Mouse (Mus musculus) CH12.LX (cell line): Measurements from ENCODE around the gene Mrpl42. TPM values are rescaled to one million over a fixed set of nuclear protein-coding genes. Genes with fewer than 3 reads are reported as not detected.

ENCODE experiments used
- DNase-seq: peaks from one replicate; pipeline ENCODE4 v3.0.0-alpha.2; 2013; ENCODE audit errors: extremely low read depth
- H3K27ac ChIP-seq: 2 replicates; pipeline ENCODE4 v1.5.1; 2012; ENCODE audit warnings: low read depth, mild to moderate bottlenecking, control low read depth, moderate library complexity; ENCODE audit not compliant: insufficient read depth
- H3K27me3 ChIP-seq: replicated peaks from 2 replicates; pipeline ENCODE3; 2012; ENCODE audit warnings: inconsistent platforms
- H3K36me3 ChIP-seq, 2 experiments: replicated peaks in 1 of 2; 2 replicates each; pipeline versions ENCODE3 to v1.6.1; 2012; ENCODE audit warnings: inconsistent platforms in 1 of 2, low read length in 1 of 2, mild to moderate bottlenecking in 1 of 2, mixed read lengths in 1 of 2, moderate library complexity in 1 of 2; ENCODE audit not compliant: control insufficient read depth in 1 of 2, insufficient read depth in 1 of 2
- H3K4me1 ChIP-seq, 2 experiments: 2 replicates each; pipeline ENCODE4 v1.6.1; 2012; ENCODE audit warnings: inconsistent platforms in 1 of 2, moderate library complexity in 1 of 2; ENCODE audit not compliant: insufficient read depth in 2 of 2, control insufficient read depth in 1 of 2
- H3K4me2 ChIP-seq: 2 replicates; pipeline ENCODE4 v1.6.1; 2012; ENCODE audit warnings: low read depth, mild to moderate bottlenecking, control low read depth; ENCODE audit not compliant: poor library complexity, insufficient read depth, severe bottlenecking
- H3K4me3 ChIP-seq, 3 experiments: fragments of 150-350 bp in 1 of 3; sonication (generic) in 1 of 3; replicated peaks in 1 of 3; 2 replicates each; pipeline versions ENCODE3 to v1.5.1; 2011 to 2012; ENCODE audit warnings: low read depth in 2 of 3, low read length in 2 of 3, mild to moderate bottlenecking in 2 of 3, moderate library complexity in 2 of 3, control low read depth in 1 of 3, improper control_type of control experiment in 1 of 3, inconsistent platforms in 1 of 3, mixed read lengths in 1 of 3; ENCODE audit not compliant: poor library complexity in 1 of 3
- H3K79me2 ChIP-seq: replicated peaks from 2 replicates; pipeline ENCODE4 v1.6.1; 2012; ENCODE audit warnings: mild to moderate bottlenecking, moderate library complexity; ENCODE audit not compliant: control insufficient read depth, poor library complexity, insufficient read depth, severe bottlenecking; ENCODE audit errors: extremely low read depth
- H3K9ac ChIP-seq: 2 replicates; pipeline ENCODE4 v1.6.1; 2012; ENCODE audit warnings: low read depth, mild to moderate bottlenecking, control low read depth, moderate library complexity; ENCODE audit not compliant: insufficient read depth
- H3K9me3 ChIP-seq: replicated peaks from 2 replicates; pipeline ENCODE3; 2012; ENCODE audit warnings: low read length, inconsistent platforms, mixed read lengths
- BHLHE40 ChIP-seq: IDR thresholded peaks from 2 replicates; pipeline ENCODE4 v1.6.1; 2011; ENCODE audit warnings: mild to moderate bottlenecking, low read depth, low read length, improper control_type of control experiment
- CHD1 ChIP-seq: IDR thresholded peaks from 2 replicates; pipeline ENCODE4 v1.6.1; 2012; ENCODE audit warnings: low read depth, low read length, improper control_type of control experiment, inconsistent platforms
- CTCF ChIP-seq, 2 experiments: IDR thresholded peaks in 1 of 2; conservative IDR thresholded peaks in 1 of 2; 2 replicates each; pipeline ENCODE4 v1.5.1; 2011 to 2012; ENCODE audit warnings: low read depth in 2 of 2, low read length in 2 of 2, improper control_type of control experiment in 1 of 2, inconsistent platforms in 1 of 2, mild to moderate bottlenecking in 1 of 2, moderate library complexity in 1 of 2
- ELF1 ChIP-seq: IDR thresholded peaks from 2 replicates; pipeline ENCODE4 v1.6.1; 2014; ENCODE audit warnings: low read depth, mild to moderate bottlenecking, inconsistent platforms, low read length, improper control_type of control experiment
- EP300 ChIP-seq: IDR thresholded peaks from 2 replicates; pipeline ENCODE4 v1.6.1; 2011; ENCODE audit warnings: low read length, improper control_type of control experiment
- ETS1 ChIP-seq: conservative IDR thresholded peaks from 2 replicates; pipeline ENCODE4 v1.6.1; 2012; ENCODE audit warnings: low read depth, mild to moderate bottlenecking, inconsistent platforms, low read length, improper control_type of control experiment, moderate library complexity
- IRF4 ChIP-seq: IDR thresholded peaks from 2 replicates; pipeline ENCODE4 v1.6.1; 2014; ENCODE audit warnings: low read depth, mild to moderate bottlenecking, inconsistent platforms, low read length, improper control_type of control experiment
- JUND ChIP-seq: conservative IDR thresholded peaks from 2 replicates; pipeline ENCODE4 v1.6.1; 2011; ENCODE audit warnings: low read depth, low read length, improper control_type of control experiment
- KAT2A ChIP-seq: IDR thresholded peaks from 2 replicates; pipeline ENCODE4 v1.6.1; 2012; ENCODE audit warnings: low read length, improper control_type of control experiment, inconsistent platforms; ENCODE audit not compliant: insufficient replicate concordance
- MAZ ChIP-seq: IDR thresholded peaks from 2 replicates; pipeline ENCODE4 v1.6.1; 2012; ENCODE audit warnings: low read depth, mild to moderate bottlenecking, inconsistent platforms, low read length, improper control_type of control experiment, moderate library complexity
- MEF2A ChIP-seq: IDR thresholded peaks from 2 replicates; pipeline ENCODE4 v1.6.1; 2014; ENCODE audit warnings: low read depth, mild to moderate bottlenecking, inconsistent platforms, low read length, improper control_type of control experiment, borderline replicate concordance
- MXI1 ChIP-seq: IDR thresholded peaks from 2 replicates; pipeline ENCODE4 v1.6.1; 2011; ENCODE audit warnings: mild to moderate bottlenecking, low read depth, low read length, improper control_type of control experiment
- MYC ChIP-seq: IDR thresholded peaks from 2 replicates; pipeline ENCODE4 v1.6.1; 2011; ENCODE audit warnings: low read depth, mild to moderate bottlenecking, improper control_type of control experiment, low read length
- NELFE ChIP-seq: IDR thresholded peaks from 2 replicates; pipeline ENCODE4 v1.6.1; 2011; ENCODE audit warnings: low read depth, low read length, improper control_type of control experiment
- NRF1 ChIP-seq: IDR thresholded peaks from 2 replicates; pipeline ENCODE4 v1.6.1; 2014; ENCODE audit warnings: low read depth, mild to moderate bottlenecking, inconsistent platforms, low read length, improper control_type of control experiment, moderate library complexity
- PAX5 ChIP-seq: IDR thresholded peaks from 2 replicates; pipeline ENCODE4 v1.6.1; 2012; ENCODE audit warnings: low read length, inconsistent platforms, mixed read lengths
- RAD21 ChIP-seq: IDR thresholded peaks from 2 replicates; pipeline ENCODE4 v1.6.1; 2011; ENCODE audit warnings: low read depth, mild to moderate bottlenecking, low read length, improper control_type of control experiment, moderate library complexity
- RCOR1 ChIP-seq: conservative IDR thresholded peaks from 2 replicates; pipeline ENCODE4 v1.6.1; 2012; ENCODE audit warnings: low read depth, mild to moderate bottlenecking, inconsistent platforms, low read length, improper control_type of control experiment
- SIN3A ChIP-seq: IDR thresholded peaks from 2 replicates; pipeline ENCODE4 v1.6.1; 2012; ENCODE audit warnings: low read length, improper control_type of control experiment, inconsistent platforms
- SMC3 ChIP-seq: IDR thresholded peaks from 2 replicates; pipeline ENCODE4 v1.6.1; 2011; ENCODE audit warnings: low read depth, low read length, improper control_type of control experiment
- TBP ChIP-seq: conservative IDR thresholded peaks from 2 replicates; pipeline ENCODE4 v1.6.1; 2011; ENCODE audit warnings: low read depth, low read length, improper control_type of control experiment
- TCF12 ChIP-seq: IDR thresholded peaks from 2 replicates; pipeline ENCODE4 v1.6.1; 2014; ENCODE audit warnings: low read depth, mild to moderate bottlenecking, inconsistent platforms, low read length, improper control_type of control experiment
- USF1 ChIP-seq: IDR thresholded peaks from 2 replicates; pipeline ENCODE4 v1.6.1; 2014; ENCODE audit warnings: low read depth, mild to moderate bottlenecking, inconsistent platforms, low read length, improper control_type of control experiment
- USF2 ChIP-seq: conservative IDR thresholded peaks from 2 replicates; pipeline ENCODE4 v1.6.1; 2011; ENCODE audit warnings: low read depth, low read length, improper control_type of control experiment
- ZC3H11A ChIP-seq: IDR thresholded peaks from 2 replicates; pipeline ENCODE4 v1.6.1; 2012; ENCODE audit warnings: low read depth, mild to moderate bottlenecking, inconsistent platforms, low read length, improper control_type of control experiment
- ZKSCAN1 ChIP-seq: IDR thresholded peaks from 2 replicates; pipeline ENCODE4 v1.6.1; 2012; ENCODE audit warnings: low read depth, inconsistent platforms, low read length, improper control_type of control experiment, borderline replicate concordance
- ZMIZ1 ChIP-seq: IDR thresholded peaks from 2 replicates; pipeline ENCODE4 v1.6.1; 2012; ENCODE audit warnings: low read depth, mild to moderate bottlenecking, inconsistent platforms, low read length, improper control_type of control experiment
- ZNF384 ChIP-seq: IDR thresholded peaks from 2 replicates; pipeline ENCODE4 v1.6.1; 2012; ENCODE audit warnings: low read depth, low read length, improper control_type of control experiment, inconsistent platforms
- dilution Hi-C: fragments of 300-500 bp; cut with MboI; formaldehyde crosslinking; loops from 2 replicates; pipeline ENCODE4 v1.14.3; 2020; ENCODE audit warnings: low sequenced_read_pairs; ENCODE audit not compliant: extremely low pct_unique_long_range_greater_than_20kb, extremely low pct_ligation_motif_present
- in situ Hi-C: fragments of 300-500 bp; cut with MboI; formaldehyde crosslinking; loops from 3 replicates; pipeline ENCODE4 v1.14.3; 2019; ENCODE audit warnings: low sequenced_read_pairs, low pct_ligation_motif_present, low pct_unique_long_range_greater_than_20kb, mixed read lengths
- polyA plus RNA-seq: library from polyadenylated mRNA; unstranded; fragments of >175 nt; gene quantifications from 2 replicates; pipeline ENCODE4 v1.2.1, GENCODE M21; 2012; ENCODE audit warnings: low read depth; ENCODE audit not compliant: insufficient read length
- total RNA-seq, 2 experiments: library from RNA; depleted of rRNA; stranded (reverse); fragments of 300-350 nt in 1 of 2; fragments of >200 nt in 1 of 2; gene quantifications; 2 replicates each; pipeline ENCODE4 v1.2.3; 2012 to 2014

Mrpl42 gene
- total and polyA plus RNA-seq, 3 experiments = 161 to 389 (median 223) TPM

- DNase-seq = peak; percentile 88
- Histone ChIP-seq H3K9me3 (no peaks in the 10 kb centered on the region), H3K27me3 (no peaks in the 10 kb centered on the region), H3K79me2 (no peaks in the 10 kb centered on the region; the same call in 1 of the 2 replicates), H3K9ac (no peak overlapping the region), H3K4me2 (no peak overlapping the region), H3K4me1 (peaks cover 10 to 42% of the 10 kb centered on the region in 2 experiments), H3K27ac (no peak overlapping the region), H3K36me3 (peaks cover 2 to 12% of the 10 kb centered on the region in 2 experiments), H3K4me3 (no peak overlapping the region)
- in situ Hi-C loops = loop anchor here (5.0 kb wide), 1 partner anchor 484 kb away; no protein-coding TSS in a partner anchor
- dilution Hi-C loops = no loop called here
- TF ChIP-seq CTCF (conservative IDR thresholded peaks at IDR 0.05 in 1 of 2, IDR thresholded peaks at IDR 0.05 in 1 of 2; ENCODE audit: low read depth in 2 of 2, low read length in 2 of 2) = peak; percentile 68 to 97
- TF ChIP-seq MAZ = no peak
- no peak for TF ChIP-seq USF2
- peak; percentile 91 for TF ChIP-seq IRF4
- 0 out of 2 replicates have a peak, but pooled peaks have one; percentile 55 for TF ChIP-seq MYC
- peak; percentile 53; the same call in 1 of the 2 replicates for TF ChIP-seq MEF2A
- peak; percentile 100 for TF ChIP-seq RAD21
- TF ChIP-seq ZKSCAN1 = no peak
- TF ChIP-seq SMC3 = peak; percentile 97
- peak; percentile 82 for TF ChIP-seq ZC3H11A
- TF ChIP-seq ELF1 = peak; percentile 28; the same call in 1 of the 2 replicates
Observed at GRCm38 (mm10) chr10:95475923-95476322, 25.8 kb downstream of the Mrpl42 start.

GRCm38 (mm10) chr10:95471889-95472547 lies 29.7 kb downstream of the Mrpl42 start:
- no peak overlapping the region for H3K27ac ChIP-seq
- peaks cover 10 to 47% of the 10 kb centered on the region in 2 experiments for H3K4me1 ChIP-seq
- H3K79me2 ChIP-seq = no peaks in the 10 kb centered on the region; the same call in 1 of the 2 replicates
- peak overlapping the region in 1 of 3 experiments; percentile 37 for H3K4me3 ChIP-seq
- dilution Hi-C loops = no loop called here
- DNase-seq = peak; percentile 74
- H3K27me3 ChIP-seq = no peaks in the 10 kb centered on the region
- no peaks in the 10 kb centered on the region for H3K9me3 ChIP-seq
- H3K4me2 ChIP-seq = no peak overlapping the region
- no peaks in the 10 kb centered on the region for H3K36me3 ChIP-seq
- H3K9ac ChIP-seq = no peak overlapping the region
- in situ Hi-C loops = no loop called here
- TF ChIP-seq RAD21 (no peak), MXI1 (no peak), MYC (no peak), ZC3H11A (no peak), MAZ (0 out of 2 replicates have a peak, but pooled peaks have one; percentile 37), EP300 (peak; percentile 84), ZMIZ1 (no peak), TCF12 (peak; percentile 79), USF1 (no peak), NELFE (no peak), SIN3A (no peak), NRF1 (no peak), SMC3 (no peak), TBP (no peak), JUND (peak; percentile 72; the same call in 1 of the 2 replicates), USF2 (no peak), CTCF (conservative IDR thresholded peaks at IDR 0.05 in 1 of 2, IDR thresholded peaks at IDR 0.05 in 1 of 2; ENCODE audit: low read depth in 2 of 2, low read length in 2 of 2) (no peak), ZNF384 (peak; percentile 71), BHLHE40 (peak; percentile 59), KAT2A (no peak), PAX5 (no peak), ETS1 (peak; percentile 82), IRF4 (peak; percentile 81), RCOR1 (peak; percentile 51; the same call in 1 of the 2 replicates), ELF1 (no peak), MEF2A (peak; percentile 87), CHD1 (no peak)
